Mouse (Mus musculus) central nervous system, embryonic 18 days (tissue): ENCODE measurements around the gene Hbq1b. TPM values are rescaled to one million over a fixed set of nuclear protein-coding genes. Genes with fewer than 3 reads are reported as not detected.

Source experiments
- polyA plus RNA-seq: library from polyadenylated mRNA; depleted of rRNA; stranded (reverse); fragments of >200 nt; gene quantifications from 2 replicates; pipeline ENCODE4 v1.2.3, GENCODE M21; 2012; rRNA removed

Gene Hbq1b
- polyA plus RNA-seq = 7.5 and 8.5 TPM in 2 replicates

DNA sequence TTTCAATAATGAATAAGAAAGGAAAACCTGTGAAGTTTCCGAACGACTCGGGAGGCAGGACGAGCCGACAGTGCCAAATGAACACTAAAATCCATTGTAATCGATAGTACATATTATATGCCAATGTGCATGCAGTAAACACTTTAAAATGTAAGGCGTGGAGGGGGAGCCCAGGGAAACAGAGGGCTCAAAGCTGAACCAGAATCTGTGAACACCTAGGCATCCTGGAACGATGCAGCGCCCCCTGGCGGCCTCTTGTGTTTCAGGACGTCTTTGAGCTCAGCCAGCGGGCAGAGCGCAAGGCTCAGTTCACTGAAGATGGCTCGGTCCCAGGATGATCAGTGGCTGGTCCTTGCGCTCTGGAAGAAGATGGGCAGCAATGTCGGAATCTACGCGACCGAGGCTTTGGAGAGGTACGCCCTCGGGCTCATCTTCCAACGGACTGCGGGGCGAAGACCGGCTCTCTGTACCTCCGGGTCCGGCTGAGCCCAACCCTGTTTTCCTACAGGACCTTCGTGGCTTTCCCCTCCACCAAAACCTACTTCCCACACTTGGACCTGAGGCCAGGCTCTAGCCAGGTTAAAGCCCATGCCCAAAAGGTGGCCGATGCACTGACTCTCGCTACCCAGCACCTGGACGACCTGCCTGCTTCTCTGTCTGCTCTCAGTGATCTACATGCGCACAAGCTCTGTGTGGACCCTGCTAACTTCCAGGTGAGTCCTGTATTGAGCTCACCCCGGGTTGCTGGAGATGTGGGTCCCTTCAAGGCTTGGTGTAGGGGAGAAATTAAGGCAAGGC, at the start of gene Hbq1b:
Gene Hbq1b, plus strand, starts transcription at position 271 of the 798 bp plus-strand sequence.

GRCm38 (mm10) chr11:32267188-32267884, 19.4 kb upstream of the Hbq1b start, which contains the start of gene Nprl3:
Gene Nprl3 (minus strand): TSS chr11:32267707.

GRCm38 (mm10) chr11:32276347-32276746, 10.4 kb upstream of the Hbq1b start, which contains the start of gene Hba-x:
Gene Hba-x (plus strand): TSS chr11:32276400.

DNA sequence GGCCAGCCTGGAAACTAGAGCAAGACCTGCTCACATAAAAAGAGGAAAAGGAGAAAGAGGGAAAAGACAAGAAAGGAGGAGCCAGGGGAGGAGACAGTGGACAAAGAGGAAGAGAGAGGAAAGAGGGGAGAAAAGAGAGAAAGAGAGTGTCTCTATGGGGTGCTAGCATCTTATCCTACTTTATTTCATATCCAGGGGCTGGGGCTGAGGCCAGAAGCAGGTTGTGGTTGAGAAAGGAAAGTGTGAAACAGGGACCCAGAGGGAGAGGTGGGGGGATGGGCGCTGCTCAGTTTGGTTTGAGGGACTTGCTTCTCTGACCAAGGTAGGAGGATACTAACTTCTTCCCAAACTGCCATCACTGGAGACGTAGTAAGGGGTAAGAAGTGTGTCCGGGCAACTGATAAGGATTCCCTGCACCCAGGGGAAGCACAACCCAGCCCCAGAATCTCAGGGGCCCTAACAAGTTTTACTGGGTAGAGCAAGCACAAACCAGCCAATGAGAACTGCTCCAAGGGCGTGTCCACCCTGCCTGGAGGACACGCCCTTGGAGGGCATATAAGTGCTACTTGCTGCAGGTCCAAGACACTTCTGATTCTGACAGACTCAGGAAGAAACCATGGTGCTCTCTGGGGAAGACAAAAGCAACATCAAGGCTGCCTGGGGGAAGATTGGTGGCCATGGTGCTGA, 3.5 kb upstream of the Hbq1b start, which contains the start of gene Hba-a1:
Gene Hba-a1, plus strand, starts transcription at position 421 of the 687 bp plus-strand sequence.

DNA sequence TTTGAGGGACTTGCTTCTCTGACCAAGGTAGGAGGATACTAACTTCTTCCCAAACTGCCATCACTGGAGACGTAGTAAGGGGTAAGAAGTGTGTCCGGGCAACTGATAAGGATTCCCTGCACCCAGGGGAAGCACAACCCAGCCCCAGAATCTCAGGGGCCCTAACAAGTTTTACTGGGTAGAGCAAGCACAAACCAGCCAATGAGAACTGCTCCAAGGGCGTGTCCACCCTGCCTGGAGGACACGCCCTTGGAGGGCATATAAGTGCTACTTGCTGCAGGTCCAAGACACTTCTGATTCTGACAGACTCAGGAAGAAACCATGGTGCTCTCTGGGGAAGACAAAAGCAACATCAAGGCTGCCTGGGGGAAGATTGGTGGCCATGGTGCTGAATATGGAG, 9.4 kb downstream of the Hbq1b start, which contains the start of gene Hba-a2:
Gene Hba-a2, plus strand, starts transcription at position 287 of the 400 bp plus-strand sequence.

GRCm38 (mm10) chr11:32299865-32300264, 13.1 kb downstream of the Hbq1b start, which contains the start of gene Hbq1a:
Gene Hbq1a (plus strand): TSS chr11:32300069.

Other genes starting within 250 kb of the Hbq1b start
- gene Il9r, start 86.7 kb upstream of the Hbq1b start, polyA plus RNA-seq = not detected in 2 replicates
- gene Snrnp25, start 81.5 kb upstream of the Hbq1b start, polyA plus RNA-seq = 49.3 and 57.1 TPM in 2 replicates
- 32.1 and 32.8 TPM in 2 replicates for gene Rhbdf1, start 64.7 kb upstream of the Hbq1b start, polyA plus RNA-seq
- 17.2 TPM in 2 replicates for gene Mpg, start 60.5 kb upstream of the Hbq1b start, polyA plus RNA-seq
- gene Nprl3, start 19.3 kb upstream of the Hbq1b start, polyA plus RNA-seq = 68.8 and 71.5 TPM in 2 replicates
- gene Hba-x, start 10.6 kb upstream of the Hbq1b start, polyA plus RNA-seq = 0.07 and 0.21 TPM in 2 replicates
- gene Hba-a1, start 3.5 kb upstream of the Hbq1b start, polyA plus RNA-seq = 446 and 671 TPM in 2 replicates
- 1,065 and 1,539 TPM in 2 replicates for gene Hba-a2, start 9.5 kb downstream of the Hbq1b start, polyA plus RNA-seq
- 3.1 and 3.2 TPM in 2 replicates for gene Hbq1a, start 13.1 kb downstream of the Hbq1b start, polyA plus RNA-seq
- 26.3 and 27.1 TPM in 2 replicates for gene Sh3pxd2b, start 60.9 kb downstream of the Hbq1b start, polyA plus RNA-seq
- gene Ubtd2, start 168.4 kb downstream of the Hbq1b start, polyA plus RNA-seq = 55.1 and 59.0 TPM in 2 replicates
- gene Efcab9, start 245.1 kb downstream of the Hbq1b start, polyA plus RNA-seq = 0.18 and 0.33 TPM in 2 replicates
- gene Stk10, start 246.3 kb downstream of the Hbq1b start, polyA plus RNA-seq = 3.8 and 3.9 TPM in 2 replicates